Mouse (Mus musculus) fat pad, adult 2 months (tissue): ENCODE measurements around the gene Sectm1b.
"Not testable (repeated sequence)": the region's sequence is repeated elsewhere in the genome, so short reads cannot be mapped to it uniquely, and the experiment has no call there.

Source experiments
- DNase-seq: peaks from one replicate; pipeline ENCODE4 v3.0.0-alpha.2; 2011; ENCODE audit warnings: low read depth, low spot score; ENCODE audit errors: extremely low read depth

Gene Sectm1b

DNA sequence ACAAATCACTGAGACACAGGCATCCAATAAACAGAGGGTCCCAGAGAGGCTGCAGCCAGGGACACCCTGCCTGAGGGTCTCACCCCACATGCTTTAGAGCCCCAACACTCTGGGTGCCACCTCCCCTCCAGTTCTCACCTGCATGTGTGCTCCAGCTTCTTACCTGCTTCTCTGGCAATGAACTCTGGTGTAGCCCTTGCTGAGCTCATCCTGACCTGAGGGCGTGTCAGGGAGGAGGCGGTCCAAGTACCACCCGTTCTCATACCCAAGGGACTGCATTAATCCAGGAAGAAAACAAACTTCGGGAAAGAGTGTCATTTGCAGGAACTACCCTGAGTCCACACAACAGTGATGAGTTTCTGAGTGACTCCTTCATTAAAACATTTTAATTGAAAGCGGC, at the start of gene Sectm1b:
Gene Sectm1b (minus strand): TSS at position 191 of the 400 bp plus-strand sequence.
- no peak for DNase-seq

DNA sequence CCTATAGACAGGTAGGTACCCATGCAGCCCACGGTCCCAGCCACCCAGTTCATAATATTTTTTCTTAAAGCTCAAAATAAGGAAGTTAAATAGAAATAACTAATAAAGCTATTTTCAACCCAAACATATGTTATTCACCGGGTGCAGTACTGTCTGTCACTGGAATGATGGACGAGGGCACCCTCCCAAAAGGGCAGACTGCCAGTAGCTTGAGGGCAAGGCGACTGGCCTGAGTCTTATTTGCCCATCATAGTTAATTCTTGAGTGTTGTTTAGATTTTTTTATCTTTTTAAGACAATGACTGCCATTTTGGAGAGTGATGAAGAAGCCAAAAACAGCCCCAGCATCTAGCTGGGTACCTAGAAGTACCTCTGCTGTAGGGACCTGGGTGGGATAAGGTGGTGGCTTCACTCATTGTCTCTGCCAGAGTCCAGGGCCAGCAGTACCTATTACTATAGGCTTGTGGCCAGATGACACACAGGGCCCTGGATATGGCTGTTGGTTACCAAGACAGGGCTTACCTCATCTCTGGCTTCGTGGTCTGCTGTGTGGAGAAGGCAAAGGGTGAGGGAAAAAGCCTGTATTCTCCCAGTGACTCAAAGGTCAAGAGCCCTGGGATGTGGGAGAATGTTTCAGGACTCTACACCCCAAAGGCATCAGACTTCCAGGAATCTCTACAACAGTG, 48.9 kb upstream of the Sectm1b start:
- no peak for DNase-seq

DNA sequence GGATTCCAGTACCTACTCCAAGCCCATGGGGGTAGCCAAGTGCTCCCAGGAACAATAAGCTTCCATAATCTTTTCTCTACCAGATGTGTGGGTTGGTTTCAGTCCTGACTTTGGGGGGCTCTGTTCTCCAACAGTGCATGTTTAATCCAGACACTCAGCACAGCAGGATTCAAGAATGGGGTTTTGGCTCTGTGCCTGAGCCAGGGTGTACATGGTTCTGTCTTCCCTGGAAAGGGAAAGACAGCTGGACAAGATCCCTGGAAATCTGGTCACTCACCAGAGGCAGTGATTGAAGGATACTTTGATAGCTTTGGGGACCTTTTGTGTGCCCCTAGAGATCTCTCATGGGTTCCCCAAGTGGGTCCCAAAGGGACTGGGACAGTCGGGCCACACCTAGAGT, 48.2 kb upstream of the Sectm1b start:
- DNase-seq: no peak

DNA sequence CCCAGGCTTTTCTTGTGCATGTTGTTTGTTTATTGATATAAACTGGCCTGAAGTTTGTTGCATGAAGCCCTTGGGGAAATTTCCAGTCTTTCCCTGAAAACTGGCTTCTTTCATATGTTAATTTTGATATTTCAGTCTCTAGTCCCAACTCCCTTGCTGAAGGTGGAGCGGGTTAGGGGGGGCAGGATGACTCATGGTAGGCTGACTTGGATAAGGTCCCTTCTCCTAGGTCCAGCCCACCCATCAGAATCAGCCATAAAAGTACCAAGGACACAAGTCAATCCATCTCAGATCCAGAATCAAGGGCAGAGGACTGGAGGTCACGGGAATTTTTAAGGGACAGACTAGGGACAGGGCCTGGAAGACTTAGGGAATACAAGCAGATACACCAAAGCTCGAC, 47.7 kb upstream of the Sectm1b start:
- no peak for DNase-seq

DNA sequence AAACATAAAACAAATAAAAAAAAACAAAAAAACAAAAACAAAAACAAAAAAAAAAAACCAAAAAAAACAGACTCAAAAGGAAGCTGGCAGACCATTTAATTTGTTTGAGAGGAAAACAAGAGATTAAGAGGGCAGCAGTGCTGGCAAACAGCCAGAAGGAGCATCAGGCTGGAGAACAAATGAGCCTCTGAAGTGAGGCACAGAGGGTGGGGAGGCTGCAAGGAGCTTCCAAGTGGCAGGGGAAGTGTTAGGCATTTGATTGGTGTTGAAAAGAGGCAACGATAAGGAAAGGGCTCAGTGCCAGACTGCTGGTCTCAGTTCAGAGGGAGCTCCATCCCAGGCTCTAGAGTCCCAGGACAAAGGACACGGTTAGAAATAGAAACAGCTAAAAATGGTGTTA, 46.6 kb upstream of the Sectm1b start:
- DNase-seq: no peak

DNA sequence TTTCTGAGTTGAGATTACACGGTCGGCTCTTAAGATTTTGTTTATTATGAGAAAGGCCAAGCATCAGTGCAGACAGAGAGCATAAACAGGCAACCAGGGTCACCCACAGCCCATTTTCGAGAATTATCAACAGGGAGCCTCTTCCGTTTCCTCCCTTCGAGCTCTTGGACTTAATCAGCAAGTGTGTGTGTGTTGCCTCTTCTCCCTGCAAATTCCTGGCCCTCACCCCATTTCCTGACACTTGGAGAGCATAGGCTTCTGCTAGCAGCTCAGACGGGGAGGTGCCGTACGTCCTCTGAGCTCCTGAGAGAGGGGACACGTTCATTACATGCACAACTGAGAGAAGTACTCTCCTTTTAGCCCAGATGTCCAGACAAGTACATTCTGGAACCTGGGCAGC, 44.7 kb upstream of the Sectm1b start:
- DNase-seq: no peak

DNA sequence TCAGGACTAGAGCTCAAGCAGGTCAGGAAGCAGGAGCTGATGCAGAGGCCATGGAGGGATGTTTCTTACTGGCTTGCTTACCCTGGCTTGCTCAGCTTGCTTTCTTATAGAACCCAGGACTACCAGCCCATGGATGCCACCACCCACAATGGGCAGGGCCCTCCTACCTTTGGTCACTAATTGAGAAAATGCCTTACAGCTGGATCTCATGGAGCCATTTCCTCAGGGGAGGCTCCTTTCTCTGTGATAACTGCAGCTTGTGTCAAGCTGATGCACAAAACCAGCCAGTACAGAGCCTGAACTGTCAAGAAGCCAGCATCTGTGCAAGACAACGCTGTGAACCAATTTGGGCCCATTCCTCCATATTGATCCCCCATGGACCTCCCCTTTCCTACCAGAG, 43.9 kb upstream of the Sectm1b start:
- DNase-seq: not testable (repeated sequence)

DNA sequence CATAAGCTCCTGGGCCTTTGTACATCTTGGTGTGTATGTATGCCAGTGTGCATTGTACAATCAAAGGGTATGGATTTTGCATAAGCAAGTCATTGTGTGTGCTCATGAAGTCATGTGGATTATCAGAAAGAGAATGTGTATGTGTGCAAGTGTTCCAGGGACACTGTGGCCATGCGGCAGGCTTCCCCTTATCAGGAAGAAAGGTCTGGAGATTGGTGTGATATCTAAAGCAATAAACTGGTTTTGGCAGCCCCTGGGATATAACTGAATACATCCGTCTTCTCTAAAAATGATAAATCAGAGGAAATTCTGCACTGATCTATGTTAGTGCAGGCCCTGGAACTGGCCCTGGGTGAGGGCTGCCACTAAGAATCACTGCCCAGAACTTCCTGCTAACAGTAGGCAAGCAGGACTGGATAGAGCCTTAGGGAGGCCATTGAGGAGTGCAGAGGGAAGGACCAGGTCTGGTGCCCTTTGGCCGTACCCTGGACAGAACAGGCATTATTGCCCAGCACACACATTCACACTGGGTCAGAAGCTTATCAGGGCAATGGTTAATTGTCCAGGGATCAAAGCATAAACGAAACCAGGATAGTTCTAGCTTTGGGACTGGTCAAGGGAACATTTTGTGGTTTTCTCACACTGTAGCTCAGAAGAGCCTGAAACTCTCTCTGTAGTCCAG, 37.9 kb upstream of the Sectm1b start:
- DNase-seq: no peak

DNA sequence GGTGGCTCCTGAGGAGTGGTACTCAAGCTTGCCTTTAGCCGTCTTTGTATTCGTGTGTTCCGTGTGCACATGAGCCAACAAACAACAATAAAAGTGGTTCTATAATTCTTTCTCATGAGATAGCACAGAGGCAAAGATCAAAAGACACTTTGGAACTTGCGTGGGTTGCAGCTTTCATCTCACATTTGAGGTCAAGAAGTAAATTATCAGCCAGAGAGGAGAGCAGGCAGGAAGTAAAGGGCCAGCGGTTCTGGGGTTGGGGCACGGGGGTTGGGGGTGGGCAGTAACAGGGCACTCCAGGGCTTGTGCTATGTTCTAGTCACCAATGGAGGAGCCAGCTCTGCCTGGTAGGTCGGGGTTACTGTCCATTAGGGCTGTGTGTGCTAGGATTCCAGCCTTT, 37.3 kb upstream of the Sectm1b start:
- DNase-seq: no peak

DNA sequence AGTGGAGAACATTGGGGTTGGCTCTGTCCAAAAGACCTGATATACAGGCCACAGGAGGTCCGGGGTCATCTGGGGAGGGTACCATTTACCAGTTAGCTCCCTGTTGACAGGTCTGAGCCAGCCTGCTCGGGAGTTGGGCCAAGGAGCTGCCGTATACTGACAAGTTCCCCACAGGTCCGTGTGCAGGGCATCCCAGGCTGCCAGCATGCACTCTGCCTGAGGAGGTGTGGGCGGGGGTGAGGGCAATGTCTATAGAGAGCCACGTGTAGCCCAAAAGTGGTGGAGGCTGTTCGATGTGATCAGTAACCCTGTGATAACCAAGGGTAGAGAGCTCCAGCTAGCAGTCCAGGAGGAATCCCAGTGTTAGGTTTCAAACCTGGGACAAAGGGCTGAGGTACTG, 36.4 kb upstream of the Sectm1b start:
- no peak for DNase-seq

DNA sequence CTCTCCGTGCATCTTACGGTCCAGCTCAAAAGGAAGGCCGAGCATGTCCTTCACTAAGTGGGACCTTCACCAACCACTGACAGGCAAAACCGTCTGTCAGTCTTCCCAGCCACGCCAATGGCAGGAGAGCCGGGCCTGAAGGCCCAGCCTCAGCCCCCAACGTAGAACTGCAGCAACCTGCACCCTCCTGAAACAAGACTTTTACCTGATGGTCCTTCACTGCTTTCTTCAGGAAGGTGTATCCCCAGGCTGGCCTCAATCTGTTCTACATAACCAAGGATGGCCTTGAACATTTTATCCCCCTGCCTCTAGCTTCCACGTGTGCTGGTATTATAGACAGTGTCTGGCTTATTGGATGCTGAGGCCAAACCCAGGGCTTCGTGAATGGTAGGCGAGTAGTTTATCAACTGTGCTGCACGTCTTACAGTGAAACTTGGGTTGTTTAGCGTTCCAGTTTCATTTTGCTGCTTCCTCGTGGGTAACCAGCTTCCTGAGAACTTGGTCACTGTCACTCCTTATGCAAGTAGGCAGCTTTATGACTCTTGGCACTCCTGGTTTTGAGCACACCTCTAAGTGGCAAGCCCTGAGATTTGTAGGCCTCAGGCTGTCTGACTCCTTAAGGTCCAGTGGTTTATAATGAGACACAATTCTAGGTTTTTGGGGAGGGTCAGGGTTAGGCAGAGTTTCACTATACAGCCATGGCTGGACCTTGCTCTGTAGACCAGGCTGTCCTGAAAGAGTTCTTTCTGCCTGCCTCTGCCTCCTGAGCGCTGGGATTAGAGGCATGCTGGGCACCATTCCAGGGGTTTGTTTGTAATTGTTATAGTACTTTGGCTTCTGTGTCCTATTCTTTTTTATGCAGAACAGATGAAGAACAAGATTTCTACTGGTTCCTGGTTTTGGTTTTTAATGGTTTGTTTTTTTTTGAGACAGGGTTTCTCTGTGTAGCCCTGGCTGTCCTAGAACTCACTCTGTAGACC, 29.5 kb upstream of the Sectm1b start:
- DNase-seq: no peak

DNA sequence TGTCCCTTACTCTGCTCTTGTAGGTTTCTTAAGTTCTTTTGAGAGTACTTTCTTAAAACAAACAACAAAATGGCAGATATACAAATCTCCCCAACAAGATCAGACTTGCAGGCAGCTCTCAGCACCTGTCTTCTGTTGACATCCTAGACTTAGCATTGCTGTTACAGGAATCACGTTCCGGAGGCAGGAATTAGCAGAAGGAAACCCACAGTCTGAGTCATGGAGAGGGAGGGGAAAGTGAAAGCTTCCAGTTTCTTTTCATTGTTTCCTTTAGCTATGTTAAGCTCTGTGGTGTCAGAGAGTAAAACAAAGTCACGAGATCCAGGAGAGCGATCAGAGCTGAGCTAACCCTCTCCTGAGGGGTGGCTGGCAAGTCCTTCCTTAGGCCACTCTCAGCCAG, 27.6 kb upstream of the Sectm1b start:
- peak; percentile 73 for DNase-seq

DNA sequence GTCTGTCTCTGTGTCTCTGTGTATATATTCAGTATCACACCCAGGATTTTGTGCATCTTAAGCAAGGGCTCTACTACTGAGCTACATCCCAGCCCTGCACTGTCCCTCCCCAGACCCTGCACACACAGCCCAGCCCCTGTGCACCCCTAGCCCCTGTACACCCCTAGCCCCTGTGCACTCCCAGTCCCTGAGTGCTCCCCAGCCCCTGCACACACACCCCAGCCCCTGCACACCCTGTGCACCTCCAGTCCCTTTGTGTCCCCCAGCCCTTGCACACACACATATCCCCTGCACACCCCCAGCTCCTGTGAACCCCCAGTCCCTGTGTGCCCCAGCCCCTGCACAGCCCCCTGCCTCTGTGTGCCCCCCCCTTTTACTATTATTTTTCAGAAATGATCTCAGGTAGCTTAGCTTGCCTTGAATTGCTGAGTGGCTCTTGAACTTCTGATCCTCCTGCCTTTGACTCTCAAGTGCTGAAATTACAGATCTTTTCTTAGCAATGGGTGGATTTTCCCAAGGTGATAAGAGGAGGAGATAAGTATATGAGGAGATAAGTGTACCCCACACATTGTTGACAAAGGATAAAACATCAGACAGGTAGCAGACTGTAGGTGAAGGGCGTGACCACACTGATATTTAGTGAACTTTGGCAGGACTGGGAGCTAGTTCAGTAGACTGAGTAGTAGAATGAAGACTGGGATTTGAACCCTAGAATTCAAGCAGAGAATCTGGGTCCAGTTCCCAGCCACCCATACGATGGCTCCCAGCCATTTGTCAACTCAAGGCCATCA, 26.6 kb upstream of the Sectm1b start:
- DNase-seq: no peak

DNA sequence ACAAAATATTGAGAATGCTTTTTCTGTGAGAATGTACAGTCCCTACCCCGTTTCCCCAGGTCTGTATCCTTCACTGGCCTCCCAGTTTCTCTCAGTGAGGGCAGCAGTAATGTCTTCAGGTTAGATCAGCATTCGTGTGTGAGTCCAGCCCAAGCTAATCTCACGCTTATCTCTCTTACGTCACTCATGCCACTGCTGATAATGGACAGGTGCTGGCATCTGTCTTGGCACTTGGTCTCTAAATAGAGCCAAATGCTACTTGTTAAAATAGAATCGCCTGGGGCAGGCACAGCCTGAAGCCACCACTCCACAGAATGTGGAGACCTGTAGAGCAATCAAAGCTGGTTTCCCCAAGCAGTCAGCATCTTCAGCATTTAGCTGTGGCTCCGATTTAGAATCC, 25.6 kb upstream of the Sectm1b start:
- DNase-seq: no peak

DNA sequence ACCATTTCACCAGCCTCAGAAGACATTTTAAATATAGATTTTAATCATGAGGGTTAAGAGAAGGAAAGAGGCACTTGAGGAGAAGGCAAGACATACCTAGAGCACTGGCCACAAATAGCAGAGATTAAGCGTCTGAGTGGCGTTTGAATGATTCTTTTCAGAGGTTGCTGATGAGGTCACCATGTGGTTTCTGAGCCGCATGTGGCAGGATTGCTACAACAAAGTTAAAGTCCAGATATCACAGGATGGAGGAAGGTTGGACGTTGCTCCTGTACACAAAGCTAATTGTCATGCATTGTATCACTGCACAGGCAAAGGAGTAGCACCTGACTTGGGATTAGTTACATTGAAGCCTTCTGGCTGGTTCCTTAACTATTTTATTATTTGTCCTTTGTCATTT, 22.9 kb upstream of the Sectm1b start:
- no peak for DNase-seq

DNA sequence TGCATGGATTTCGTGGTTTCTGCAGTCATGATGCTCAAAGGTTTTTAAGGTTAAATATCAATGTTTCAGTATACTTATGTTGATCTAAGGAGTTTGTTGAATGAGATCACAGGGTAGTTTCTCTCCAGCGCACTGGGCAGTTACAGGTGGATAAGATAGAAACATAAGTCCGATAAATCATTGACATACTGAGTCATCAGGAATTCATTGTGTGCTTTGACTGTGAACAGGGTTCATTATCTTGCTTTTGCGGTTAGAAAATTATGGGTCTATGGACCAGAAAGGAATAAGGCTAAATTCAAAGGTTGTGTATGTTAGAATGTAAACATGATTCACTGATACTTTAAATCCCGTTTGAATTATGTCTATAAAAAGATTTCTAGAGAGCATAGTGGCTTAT, 21.8 kb upstream of the Sectm1b start:
- no peak for DNase-seq

DNA sequence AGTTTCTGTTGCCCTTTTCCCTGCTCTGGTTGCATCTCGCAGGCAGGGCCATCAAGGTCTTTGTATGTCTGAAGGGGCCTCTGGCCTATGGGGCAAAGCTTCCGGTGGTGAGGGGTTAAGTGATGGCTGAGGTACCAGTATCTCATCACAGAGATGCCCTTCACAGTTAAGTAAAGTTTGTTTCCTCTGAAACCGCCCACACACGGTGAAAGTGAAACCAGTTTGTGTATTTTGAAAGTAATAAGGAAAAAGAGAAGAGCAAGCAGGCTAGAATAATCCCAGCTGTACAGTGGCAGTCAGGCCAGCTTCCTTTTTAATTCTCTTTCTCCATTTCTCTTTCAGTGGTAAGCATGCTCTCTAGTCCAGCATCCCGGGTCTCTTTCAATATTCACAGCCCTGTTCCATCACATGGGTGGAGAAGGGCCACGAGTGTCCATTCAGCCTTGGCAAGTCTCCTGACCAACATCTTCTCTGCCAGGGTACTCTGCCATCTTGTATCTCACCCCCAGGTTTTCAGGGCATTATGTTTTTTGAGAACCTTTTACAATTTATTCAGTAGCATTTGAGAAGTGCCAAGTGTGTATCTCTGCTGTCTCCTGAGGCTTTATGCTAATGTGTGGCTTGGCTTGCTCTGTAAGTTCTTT, 19.6 kb upstream of the Sectm1b start:
- DNase-seq: no peak

DNA sequence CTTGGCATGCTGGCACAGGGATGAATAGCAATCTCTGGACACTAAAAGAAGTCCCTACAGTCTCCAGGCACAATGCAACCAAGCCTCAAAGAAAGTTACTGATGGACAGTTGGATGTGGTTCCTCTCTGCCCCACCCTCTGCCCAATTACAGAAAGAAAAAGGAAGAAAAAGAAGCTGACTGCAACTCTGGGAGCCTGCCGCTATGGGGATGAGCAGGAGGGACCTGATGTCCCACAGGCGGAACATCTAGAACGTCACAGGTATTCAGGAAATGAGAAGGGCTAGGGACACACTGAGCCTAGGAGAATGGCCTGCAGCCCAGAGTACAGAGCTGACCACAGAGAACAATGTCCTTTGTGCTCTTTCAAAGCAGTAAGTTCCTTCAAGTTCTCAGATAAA, 18.9 kb upstream of the Sectm1b start:
- DNase-seq: no peak

DNA sequence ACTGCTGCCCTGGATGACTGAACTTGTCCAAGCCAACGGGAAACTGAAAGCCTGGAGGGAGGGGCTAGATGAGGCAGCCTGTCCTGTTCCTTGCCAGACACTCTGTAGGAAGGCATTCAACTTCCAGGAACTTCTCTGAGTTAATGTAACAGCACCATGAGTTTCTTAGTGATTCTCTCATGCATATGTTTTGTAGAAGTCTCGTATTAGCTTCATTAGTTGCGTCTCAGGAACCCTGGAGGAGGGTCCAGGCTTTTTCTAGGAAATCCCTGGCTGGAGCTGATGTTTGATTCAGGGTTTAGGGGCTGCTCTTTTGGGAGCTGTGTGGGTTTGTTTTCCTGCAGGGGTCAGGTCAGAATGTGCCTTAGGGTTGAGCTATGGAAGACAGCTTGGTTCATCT, 17.8 kb upstream of the Sectm1b start, which contains the start of gene Sectm1a:
Gene Sectm1a (minus strand): TSS at position 101 of the 400 bp plus-strand sequence.
- no peak for DNase-seq

DNA sequence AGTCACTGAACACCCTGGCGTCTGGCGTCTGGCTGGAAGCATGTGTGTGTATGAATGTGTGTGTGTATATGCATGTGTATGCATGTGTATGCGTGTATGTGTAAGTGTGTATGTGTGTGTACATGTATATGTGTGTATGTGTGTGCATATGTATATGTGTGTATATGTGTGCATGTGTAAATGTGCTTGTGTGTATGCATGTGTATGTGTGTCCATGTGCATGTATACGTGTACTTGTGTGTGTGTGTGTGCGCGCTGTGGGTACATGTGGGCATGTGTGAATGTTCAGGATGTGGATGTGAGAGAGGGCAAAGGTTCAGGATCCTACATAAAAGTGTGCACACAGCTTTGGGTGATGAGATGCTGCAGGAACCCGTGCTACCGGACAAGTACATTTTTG, 17.0 kb upstream of the Sectm1b start:
- DNase-seq: no peak
